Mouse (Mus musculus) liver, adult 2 months (tissue): ENCODE measurements at regions not wholly inside any gene's neighbourhood (a gene's known extent, or its start where the extent isn't known, plus 50 kb on each side); places are given as distances from the start of the nearest gene placed in this dataset.

Experiments
- CTCF ChIP-seq: fragments of 200-500 bp; IDR thresholded peaks from 2 replicates; pipeline ENCODE4 v1.5.1; 2011; ENCODE audit warnings: low read depth, low read length, control low read depth
- POLR2A ChIP-seq: fragments of 200-500 bp; IDR thresholded peaks from 2 replicates; pipeline ENCODE4 v1.6.1; 2011; ENCODE audit warnings: low read length, control low read depth; ENCODE audit not compliant: insufficient read depth; ENCODE audit errors: extremely low read depth

- no peak for TF ChIP-seq POLR2A
- no peak for TF ChIP-seq CTCF
Observed at GRCm38 (mm10) chr14:58317640-58318039, 247.3 kb downstream of the Fgf9 start.
